Mouse (Mus musculus): ENCODE results near the gene Inpp5d. TPM values are rescaled to one million over a fixed set of nuclear protein-coding genes. Genes with fewer than 3 reads are reported as not detected.

Inpp5d gene
- 15.2 TPM in 2 replicates for polyA plus RNA-seq (2012; rRNA removed)

GRCm38 (mm10) chr1:87620211-87620668 lies at the start of gene Inpp5d:
Gene Inpp5d, plus strand, starts transcription at chr1:87620312.

GRCm38 (mm10) chr1:87573800-87574215 lies 46.3 kb upstream of the Inpp5d start, which contains the start of gene Ngef:
Gene Ngef, minus strand, starts transcription at chr1:87573870.

GRCm38 (mm10) chr1:87755641-87756470 lies 135.7 kb downstream of the Inpp5d start, which contains the start of gene Atg16l1:
Gene Atg16l1, plus strand, starts transcription at chr1:87755870.

Other genes with a start within 250 kb of the Inpp5d start
- gene Kcnj13, start 225.6 kb upstream of the Inpp5d start, polyA plus RNA-seq (2012; rRNA removed), result not detected in 2 replicates
- gene Snorc, start 150.0 kb upstream of the Inpp5d start, polyA plus RNA-seq (2012; rRNA removed), result not detected in 2 replicates
- gene Neu2, start 110.4 kb upstream of the Inpp5d start, polyA plus RNA-seq (2012; rRNA removed), result 0.56 and 0.61 TPM in 2 replicates
- gene Ngef, start 46.4 kb upstream of the Inpp5d start, polyA plus RNA-seq (2012; rRNA removed), result 9.7 and 10.1 TPM in 2 replicates
- gene Atg16l1, start 135.6 kb downstream of the Inpp5d start, polyA plus RNA-seq (2012; rRNA removed), result 22.3 and 24.8 TPM in 2 replicates
- 0.17 and 0.32 TPM in 2 replicates for gene Sag, start 183.4 kb downstream of the Inpp5d start, polyA plus RNA-seq (2012; rRNA removed)
- 11.8 and 13.1 TPM in 2 replicates for gene Dgkd, start 233.0 kb downstream of the Inpp5d start, polyA plus RNA-seq (2012; rRNA removed)

All from liver, embryonic 18 days (tissue).